Mouse (Mus musculus): ENCODE data around the gene Klc1. TPM values are rescaled to one million over a fixed set of nuclear protein-coding genes. Genes with fewer than 3 reads are reported as not detected.

The Klc1 gene
- total RNA-seq, 4 experiments from 2014 or later = 87.5 to 137 (median 109) TPM

DNA sequence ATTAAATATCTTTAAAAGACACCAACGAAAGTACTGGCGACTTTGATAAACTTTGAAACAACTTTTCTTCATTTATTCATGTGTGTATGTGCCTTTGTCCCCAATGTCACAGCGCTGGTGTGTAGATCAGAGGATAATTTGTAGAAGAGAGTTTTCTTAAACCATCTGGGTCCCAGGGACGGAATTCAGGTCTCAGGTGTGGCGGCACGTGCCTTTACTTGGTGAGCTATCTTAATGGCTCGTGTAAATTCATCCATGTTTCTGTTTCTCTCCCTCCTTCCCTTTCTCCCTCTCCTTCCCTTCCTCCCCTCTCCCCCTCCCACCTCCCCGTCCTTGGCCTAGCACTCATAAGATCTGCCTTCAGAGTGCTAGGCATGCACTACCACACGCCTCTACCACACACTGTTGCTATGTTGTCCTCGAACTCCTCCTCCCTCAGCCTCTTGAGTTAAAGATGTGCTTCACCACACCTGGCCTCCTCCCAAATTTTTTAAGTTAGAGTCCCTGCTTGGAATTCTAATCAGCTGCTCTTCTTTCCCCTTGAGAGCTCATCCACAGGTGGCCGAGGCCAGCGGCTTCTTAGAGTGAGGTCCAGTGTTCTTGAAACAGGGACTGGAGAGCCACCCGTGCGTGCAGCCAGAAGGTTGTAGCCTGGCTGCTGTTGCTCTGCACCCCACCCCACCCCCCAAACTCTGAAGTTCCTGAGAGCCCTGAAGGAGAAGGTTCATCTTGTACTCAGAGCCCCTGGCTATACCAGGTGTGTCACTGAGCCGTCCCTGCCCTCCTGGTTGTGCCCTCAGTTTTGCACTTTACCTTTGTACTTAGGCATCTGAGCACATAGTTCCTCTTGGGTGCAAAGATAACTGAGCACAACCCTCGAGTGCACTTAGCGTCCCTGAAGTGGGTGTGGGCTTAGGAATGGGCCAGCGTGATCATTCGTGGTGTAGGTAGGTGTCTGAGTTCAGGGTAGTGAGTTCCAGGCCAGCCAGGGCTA is 56.4 kb downstream of the Klc1 start:
- DNase-seq = no peak

DNA sequence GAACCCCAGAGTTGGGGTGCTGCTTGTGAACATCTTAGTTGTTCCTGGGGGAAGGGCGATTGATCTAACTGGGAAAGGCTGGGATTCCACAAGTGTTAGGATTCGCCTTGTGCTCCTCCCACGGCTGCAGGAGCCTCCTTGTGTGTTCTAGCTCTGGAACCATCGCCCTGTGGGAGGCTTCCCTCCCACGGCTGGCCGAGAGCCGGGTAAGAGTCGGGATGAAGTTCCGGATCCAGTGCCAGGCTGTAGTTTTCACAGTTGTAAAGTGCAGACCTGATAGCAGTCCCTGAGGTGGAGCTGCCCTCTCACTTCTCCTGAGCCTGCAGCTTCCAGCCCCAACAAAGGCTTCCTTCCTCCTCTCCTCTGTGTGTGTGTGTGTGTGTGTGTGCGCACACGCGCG is 57.9 kb downstream of the Klc1 start:
- DNase-seq = no peak

DNA sequence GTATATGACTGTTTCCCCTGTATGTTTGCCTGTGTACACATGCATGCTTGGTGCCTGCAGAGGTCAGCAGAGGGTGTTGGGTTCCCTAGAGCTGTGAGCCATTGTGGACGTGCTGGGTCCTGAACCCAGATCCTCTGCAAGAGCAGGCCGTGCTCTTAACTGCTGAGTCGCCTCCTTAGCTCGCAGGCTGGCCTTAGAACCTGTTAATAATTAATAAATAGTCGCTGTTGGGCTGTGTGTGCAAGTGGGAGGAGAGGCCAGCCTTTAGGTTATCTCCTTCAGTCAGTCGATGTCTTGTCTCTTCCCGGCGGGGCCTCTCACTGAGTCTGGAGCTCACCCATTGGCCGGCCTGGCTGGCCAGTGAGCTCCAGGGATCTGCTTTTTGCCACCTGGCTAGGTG is 58.3 kb downstream of the Klc1 start:
- DNase-seq = no peak

DNA sequence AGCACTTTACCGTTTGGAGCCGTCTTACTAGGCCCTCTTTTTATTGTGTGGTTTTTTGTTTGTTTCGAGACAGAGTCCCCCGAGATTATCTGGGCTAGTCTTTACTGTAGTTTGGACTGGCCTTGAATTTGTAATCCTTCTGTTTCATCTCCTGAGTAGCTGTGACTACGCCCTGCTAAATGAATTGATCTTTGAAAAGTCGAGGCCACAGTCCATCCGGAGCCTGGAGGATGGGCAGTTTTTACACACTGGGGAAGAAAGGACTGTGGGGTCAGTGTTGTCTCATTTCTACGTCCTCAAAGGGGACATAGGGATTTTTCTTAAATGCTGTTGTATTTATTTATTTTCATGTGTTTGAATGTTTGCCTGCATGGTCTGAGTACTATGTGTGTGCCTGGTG is 59.3 kb downstream of the Klc1 start:
- DNase-seq = no peak

DNA sequence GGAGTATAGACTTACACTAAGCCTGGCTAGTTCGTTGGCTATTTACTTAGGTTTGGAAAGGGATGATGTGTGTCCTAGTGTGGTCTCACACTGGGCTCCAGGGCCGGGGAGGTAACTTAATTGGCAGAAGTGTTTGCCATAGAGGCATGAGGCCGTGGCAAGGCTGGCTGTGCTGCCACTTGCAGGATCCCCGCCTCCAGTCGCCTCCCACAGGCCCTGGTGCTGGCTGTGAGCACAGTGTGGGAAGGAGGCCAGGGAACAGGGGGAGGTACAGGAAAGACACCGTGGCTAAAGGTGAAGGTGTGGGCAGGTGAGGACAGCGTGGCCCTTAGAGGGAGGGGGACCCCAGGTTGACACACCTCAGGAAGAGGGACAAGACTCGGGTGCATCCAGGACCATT is 61.3 kb downstream of the Klc1 start:
- DNase-seq = no peak

DNA sequence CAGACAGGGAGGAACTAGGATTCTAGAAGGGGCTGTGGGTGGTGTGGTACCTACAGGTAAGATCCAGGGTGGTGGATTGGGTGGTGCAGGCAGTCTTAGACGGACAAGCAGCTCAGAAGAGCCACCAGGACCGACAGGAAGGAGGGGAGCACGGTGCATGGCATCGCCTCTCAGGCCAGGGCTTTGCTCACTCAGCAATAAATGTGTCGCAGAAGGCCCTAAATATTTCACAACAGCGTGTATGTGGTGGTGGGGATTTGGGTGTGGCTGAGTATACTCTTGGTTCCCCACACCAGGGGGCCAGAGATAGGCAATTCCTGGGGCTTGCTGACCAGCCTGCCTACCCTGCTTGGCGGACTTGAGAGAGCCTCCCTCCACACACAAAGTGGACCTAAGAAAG is 62.1 kb downstream of the Klc1 start:
- DNase-seq = no peak

DNA sequence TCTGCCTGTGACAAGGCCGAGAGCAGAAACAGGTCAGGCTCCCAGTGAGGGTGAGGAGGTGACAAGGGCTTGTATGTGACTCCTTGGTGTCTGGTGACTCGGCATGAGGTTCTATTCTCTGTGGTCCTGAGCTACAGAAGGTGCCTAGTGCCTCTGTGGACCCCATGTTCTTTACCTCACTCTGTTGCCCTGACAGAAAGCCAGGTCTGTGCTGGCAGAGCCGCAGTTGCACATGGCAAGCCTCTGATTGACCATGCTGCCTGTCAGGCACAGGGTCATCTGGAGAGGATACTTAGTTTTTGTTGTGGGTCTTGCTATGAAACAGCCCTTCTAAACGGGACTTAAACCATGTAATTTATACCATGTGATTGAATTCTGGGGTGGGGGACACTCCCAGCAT is 63.3 kb downstream of the Klc1 start:
- DNase-seq = no peak

DNA sequence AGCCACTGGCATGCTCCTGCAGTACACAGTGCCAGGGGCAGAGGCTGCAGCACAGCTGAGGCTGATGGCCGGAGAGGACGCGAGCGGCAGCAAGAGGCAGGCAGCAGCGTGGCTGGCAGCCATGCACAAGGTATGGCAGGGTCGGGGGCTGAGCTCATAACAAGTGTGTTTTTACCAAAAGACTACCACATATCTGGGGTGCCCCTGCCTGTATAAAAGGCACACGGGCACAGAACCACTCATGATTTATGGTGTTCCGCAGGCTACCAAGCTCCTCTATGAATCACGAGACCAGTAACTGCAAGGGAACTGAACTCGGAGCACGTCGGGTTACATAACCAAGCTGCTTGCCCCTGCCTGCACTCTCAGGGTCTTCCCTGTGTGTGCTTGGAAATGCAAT is 68.9 kb downstream of the Klc1 start:
- no peak for DNase-seq

DNA sequence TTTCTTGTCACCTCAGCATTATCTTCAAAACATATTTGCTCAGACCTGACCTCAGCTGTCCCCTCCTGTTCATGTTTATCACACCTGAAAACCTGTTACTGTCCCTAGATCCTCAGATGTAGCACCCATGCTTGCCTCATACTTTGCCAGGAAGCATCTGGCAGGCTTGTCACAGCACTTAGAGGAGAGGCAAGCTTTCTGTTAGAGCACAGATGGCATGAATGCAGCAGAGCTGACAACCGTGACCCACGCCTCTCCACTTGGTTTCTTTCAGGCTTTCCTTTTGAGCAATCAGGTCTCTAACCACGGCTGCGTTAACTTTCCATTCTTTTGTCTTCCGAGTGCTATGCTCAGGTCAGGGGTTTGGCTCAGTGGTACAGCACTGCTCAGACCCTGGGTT is 70.8 kb downstream of the Klc1 start:
- no peak for DNase-seq

DNA sequence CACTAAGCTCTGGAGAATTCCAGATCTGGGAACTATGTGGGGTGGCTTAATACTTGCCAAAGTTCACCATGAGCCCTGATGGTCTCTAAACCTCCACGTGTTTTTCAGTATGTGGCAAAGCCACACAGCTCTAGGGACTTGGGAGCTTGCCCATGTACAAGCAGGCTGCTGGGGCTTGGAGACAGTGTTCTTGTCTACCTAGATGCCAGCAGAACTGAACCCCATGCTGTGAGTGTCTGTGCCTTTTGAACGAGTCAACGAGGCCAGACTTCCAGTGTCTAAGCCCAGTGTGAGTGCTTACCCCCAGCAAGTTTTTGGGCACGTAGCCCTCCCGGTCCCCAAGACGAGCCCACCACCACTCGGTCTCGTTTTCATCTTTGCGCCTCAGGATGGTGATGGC is 71.3 kb downstream of the Klc1 start:
- DNase-seq = no peak

DNA sequence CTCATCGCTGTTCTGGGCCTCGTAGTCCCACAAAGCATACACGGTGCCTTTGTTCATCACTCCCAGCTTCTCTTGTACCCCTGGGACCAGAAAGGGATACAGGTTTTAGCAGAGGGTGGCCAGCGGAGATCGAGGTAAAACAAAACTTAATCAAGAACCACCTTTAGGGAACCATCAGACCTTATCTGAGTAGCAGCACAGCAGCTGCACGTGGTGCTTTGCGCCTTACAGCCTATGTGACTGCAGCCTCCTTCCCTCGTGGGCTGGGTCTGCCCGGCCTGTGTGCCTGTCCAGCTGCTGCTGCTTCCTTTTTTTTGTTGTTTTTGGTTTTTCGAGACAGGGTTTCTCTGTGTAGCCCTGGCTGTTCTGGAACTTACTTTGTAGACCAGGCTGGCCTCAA is 71.7 kb downstream of the Klc1 start:
- no peak for DNase-seq

DNA sequence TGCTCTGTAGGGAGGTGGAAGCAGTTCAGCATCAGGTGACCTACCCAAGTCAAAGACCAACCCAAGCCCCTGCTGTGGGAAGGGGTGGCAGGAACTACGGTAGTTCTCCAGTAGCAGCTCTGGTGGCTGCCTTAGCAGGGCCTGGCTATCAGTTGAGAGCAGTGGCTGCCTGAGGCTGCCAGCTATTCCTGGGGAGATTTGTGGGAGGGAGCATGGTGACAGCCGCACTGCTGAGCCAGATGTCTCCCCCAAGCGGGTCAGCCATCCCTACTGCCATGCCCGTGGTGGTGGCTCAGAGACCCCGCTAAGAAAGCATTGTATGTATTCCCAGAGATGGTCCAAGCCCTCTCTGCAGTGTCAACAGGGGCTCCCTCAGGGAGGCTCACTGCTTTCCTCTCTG is 74.0 kb downstream of the Klc1 start:
- no peak for DNase-seq

DNA sequence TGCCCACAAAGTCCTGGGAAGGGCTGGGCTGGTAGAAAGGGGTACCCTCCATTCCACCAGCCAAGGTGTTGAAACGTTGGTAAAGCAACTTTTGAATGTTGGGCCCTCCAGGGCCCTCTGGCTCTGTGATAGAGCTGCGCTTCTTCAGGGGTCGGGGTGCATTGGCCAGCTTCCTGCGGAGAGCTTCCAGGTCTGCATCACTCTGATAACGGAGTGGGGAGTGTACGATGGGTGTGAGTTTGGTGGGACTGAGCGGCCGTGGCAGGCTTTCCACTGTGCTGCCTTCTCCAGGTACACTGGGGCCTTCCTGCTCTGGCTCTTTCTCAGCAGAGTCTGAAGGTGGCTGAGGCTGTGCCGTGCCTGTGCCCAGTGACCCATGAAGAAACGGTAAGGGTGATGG is 74.8 kb downstream of the Klc1 start:
- DNase-seq = no peak

DNA sequence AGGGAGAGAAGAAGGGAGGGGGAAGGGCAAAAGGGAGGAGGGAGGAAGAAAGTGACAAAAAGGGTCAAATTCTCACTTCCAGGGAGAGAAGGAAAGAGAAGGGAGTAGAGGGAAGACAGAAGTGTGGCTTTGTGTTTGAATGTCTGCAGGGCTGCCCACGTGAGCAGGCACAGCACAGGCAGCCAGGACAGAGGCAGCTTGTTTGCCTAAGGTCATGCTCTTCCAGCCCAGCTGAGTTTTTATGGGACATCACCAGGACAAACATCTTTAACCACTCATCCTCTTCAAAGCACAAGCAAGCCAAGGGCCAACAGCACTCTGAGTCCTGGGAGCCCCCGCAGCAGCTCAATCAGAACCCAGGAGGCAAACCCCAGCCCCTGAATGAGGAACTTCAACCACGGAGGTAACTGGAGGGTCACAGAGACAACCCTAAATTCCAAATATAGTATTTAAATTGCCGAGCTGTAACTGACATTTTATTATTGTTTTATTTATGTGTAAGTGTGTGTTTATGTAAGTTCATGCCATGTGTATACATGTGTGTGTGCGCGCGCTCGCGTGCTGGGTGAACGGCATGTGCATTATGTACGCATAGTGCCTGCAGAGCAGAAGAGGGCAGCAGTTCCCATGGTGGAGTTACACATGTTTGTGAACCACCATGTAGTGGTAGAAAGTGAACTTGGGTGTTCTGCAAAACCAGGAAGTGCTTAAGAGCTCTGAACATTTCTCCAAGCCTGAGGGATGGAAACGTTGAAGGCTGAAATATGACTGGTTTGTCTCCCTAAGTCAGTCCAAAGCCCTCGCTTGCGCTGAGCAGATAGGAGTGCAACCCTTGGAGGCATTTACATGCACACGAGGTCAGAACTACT is 84.2 kb downstream of the Klc1 start:
- no peak for DNase-seq

DNA sequence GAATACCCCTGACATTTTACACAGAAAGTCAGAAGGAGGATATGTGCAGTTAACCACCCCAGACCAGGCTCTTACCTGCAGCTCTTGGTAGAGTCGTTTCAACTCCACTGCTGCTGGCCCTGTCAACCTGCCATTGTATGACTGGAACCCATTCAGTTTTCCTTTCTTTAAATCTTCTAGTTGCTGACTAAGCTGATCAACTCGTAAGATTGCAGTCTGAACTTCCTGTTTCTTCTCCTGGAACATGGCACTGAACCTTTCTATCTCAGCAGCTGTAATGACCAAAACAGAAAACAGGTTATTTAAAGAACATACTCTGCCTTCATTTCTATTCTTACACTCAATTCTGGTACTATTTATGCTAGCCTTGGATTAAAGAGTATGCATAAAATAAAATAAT is 84.8 kb downstream of the Klc1 start:
- DNase-seq = no peak

DNA sequence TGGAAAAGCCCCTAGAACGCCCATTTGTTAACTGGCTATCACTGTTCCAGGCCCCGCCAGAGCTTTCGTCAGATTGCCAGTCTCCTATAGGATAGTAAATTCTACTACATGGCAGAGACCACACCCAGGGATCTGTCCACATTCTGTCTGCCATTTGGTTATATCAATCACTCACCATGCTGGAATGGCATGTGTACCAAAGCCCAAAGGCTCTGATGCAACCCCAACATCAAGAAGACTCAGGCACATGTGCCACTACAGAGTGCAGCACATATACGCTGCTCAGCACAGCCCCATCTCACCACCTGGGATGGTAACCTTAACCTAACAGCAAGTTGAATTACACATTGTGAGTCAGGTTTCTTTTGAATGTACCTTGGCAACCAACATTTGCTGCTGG is 87.3 kb downstream of the Klc1 start:
- no peak for DNase-seq

DNA sequence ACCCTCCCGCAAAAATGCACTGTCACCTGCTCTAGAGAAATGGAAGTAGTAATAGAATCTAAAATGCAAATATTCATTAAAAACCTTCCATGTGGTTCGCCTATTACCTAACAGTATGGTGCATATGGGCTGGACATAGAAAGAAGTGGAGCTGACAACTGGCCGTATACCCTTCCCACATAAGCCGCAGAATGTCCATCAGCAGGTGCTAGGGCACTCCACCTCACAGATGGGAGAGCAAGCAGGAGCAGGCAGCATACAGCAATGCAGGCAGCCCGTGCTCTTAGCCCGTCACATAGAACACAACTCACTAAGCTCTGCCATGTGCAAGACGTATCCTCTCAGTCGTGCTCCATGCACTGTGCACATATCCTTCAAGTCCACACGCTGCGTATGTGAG is 88.2 kb downstream of the Klc1 start:
- DNase-seq = no peak

DNA sequence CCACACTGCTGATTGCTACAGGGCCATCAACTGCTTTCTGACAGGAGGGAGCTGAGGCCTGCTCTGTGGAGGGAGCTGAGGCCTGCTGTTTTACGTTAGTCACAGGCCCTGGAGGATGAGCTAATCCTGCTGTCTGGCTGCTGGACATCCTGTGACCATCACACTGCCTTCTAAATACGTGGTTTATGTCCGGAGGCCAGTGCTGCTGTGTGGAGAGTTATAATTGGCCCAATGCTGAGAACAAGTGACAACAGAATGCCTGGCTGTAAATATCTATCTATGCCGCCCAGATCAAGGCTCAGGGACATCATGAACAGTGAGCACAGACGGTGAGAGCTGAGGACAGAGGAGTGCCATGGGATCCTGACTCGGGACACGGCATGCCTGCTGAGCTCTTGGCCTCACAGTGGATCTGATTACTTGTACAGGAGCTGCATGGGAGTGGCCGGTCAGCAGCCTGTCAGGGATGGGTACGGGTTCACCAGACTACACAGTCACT is 89.7 kb downstream of the Klc1 start:
- DNase-seq = no peak

DNA sequence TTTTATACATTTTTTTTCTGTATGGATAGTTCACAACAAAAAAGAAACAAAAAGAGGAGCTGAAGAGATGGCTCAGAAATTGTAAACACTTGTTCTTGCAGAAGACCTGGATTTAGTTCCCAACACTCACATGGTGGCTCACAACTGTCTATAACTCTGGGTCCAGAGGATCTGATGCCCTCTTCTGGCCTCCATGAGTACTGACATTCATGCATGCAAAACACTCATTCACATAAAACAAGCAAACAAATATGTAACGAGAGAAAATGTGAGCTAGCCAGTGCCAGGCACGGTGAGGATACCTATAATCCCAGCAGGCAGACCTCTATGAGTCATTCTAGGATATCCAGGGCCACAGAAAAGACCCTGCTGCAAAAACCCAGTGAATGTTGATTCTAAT is 92.6 kb downstream of the Klc1 start:
- DNase-seq = no peak

DNA sequence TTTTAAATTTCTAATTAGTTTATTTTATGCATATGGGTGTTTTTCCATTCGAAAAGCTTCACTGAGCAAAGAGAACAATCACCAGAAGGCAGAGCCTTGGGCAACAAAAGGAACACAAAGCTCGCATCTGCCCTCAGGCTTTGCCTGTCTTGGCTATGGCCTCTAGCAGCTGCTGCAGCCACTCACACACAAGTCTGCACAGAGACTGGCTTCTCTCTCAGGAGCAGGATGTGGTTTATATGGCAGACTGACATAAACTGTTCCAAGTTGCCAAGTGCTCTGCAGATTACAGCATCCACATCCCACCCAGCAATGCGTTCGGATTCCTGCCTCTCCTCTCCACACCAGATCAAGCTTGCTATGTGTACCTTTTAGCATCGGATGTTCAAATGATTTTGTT is 93.1 kb downstream of the Klc1 start:
- no peak for DNase-seq

DNA sequence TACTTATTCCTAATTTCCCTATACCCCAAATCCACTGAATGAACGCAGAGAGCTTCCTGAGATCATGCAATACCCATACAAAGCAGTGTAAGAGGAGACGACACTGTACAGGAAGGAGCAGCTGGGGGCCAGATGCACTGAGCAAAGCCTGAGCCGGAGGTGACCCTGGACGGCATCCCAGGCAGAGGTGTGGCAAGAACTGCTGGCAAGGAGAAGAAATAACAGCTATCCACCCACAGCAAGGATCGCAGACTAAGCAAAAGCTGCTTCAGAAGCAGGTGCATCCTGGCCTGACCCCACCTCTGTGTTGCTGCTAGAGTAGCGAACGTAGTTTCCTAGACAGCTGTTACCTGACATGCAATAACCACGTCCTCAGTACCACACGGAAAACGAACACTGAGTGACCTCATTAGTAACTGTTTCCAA is 94.4 kb downstream of the Klc1 start:
- DNase-seq = peak; percentile 68

DNA sequence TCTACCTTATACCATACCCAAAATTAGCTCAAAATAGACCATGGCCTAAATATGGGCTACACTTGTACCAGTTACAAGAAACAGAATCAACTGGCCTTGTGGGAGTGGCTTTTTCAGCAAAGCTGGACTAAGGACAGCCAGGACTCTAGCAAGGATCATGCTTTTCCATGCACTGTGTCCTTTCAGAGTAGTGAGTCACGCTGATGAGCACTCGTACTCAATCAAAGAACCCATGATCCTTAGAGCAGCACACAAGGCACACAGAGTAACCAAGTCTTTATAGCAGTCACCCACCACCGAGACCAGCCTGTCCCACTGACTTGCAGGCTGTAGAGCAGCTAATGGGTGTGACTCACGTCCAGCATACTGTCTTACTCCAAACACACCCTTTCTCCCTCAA is 94.9 kb downstream of the Klc1 start:
- peak; percentile 58 for DNase-seq

DNA sequence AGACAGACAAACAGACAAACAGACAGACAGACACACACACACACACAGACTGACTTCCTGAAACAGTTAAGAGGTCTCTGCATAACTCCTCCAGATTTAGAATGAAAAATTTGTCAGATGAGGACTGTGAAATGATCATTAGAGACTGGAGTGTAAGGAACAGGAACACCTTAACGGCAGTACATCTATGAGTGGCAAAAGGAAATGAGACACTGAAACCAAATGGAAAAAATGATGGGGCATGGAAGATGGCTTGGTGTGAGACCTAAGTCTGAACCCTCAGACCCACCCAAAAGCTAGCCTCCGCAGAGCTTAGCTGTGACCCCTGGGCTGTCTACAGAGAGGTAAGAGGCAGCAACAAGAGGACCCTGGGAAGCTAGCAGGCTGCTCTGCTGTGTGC is 96.8 kb downstream of the Klc1 start:
- DNase-seq = no peak
